Mouse (Mus musculus) cerebellum, adult 9-11 months (tissue): ENCODE results near the gene Gpn2.

Experiments used
- DNase-seq: peaks from one replicate; pipeline ENCODE4 v3.0.0; 2022

Gpn2 gene

DNA sequence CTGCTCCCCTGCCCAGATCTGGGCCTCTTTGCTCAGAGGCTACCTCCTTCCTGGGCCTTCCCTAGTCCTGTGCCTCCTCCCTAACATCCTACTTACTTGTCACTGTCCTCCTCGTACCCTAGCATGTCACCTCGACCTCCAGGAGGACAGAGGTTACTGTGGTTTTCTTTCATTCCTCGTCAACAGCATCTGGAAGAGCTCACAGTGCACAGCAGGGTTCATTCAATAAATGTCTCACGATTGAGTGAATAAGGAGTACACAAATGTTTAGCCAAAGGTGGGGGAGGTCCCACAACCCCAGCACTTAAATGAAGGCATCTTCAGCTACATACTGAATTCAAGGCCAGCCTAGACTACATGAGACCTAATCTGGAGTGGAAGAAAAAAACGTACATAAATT lies 42.1 kb downstream of the Gpn2 start:
- no peak for DNase-seq

DNA sequence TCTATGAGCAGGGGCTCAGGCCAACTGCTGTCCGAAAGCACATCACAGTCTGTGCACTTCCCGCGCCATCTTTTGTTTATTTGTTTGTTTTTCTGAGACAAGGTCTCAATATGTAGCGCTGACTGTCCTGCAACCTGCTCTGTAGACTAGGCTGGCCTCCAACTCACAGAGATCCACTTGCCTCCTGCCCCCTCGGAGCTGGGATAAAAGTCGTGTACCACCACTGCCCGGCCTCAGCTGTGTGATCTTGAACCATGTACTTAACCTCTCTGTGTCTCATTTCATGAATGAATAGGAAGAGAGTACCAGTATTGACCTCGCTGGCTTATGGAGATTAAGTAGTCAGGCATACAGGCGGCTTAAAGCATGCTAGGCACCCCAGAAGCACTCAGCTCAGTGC lies 42.5 kb downstream of the Gpn2 start:
- DNase-seq = no peak

DNA sequence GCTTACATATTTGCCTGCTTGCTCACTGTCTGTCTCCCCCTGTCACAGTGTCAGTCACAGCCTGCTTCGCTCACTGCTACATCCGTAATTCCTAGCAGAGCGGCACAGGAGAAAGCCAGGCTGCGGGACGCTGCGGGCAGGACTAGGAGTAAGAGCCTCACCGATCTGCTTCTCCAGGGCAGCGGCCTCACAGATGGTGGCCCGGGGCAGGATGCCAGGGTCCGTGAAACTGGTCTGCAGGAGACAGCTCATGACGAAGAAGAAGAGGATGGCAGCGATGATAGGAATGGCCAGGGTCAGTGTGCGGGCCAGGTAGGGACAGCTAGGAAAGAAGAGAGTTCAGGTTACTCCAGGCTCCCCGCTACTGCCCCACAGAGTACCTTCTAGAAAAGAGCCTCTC lies 42.9 kb downstream of the Gpn2 start:
- peak; percentile 86 for DNase-seq

DNA sequence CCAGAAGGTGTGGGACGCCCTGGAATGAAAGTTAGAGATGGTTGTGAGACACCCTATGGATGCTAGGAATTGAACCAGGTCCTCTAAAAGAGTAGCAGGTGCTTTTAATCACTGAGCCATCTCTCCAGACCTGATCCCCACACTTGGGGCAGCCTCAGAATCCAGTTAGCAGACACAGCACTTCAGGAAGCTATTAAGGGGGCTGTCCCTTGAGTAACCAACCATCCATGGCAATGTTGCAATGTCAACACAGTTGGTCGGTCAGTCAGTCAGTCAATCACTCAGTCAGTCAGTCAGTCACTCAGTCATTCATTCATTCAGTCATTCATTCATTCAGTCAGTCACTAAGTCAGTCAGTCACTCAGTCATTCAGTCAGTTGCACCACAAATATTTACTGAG lies 44.4 kb downstream of the Gpn2 start:
- DNase-seq = peak; percentile 24

DNA sequence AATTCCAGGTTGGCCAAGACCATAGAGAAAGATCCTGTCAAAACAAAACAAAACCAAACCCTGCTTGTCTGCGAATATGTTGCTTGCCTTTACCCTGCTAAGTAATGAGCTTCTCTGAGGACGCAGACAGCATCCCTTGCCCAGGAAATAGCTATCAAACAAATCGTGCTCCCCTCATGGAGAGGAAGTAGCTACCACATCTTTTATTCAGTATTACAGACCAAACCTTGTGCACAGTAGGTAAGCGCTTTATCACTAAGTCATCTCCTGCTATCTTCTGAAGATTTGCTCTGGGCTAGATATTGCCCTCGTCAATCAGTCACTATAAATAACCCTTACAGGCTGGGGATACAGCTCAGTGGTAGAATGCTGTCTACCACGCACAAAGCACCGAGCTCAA lies 45.0 kb downstream of the Gpn2 start:
- DNase-seq = peak; percentile 12

DNA sequence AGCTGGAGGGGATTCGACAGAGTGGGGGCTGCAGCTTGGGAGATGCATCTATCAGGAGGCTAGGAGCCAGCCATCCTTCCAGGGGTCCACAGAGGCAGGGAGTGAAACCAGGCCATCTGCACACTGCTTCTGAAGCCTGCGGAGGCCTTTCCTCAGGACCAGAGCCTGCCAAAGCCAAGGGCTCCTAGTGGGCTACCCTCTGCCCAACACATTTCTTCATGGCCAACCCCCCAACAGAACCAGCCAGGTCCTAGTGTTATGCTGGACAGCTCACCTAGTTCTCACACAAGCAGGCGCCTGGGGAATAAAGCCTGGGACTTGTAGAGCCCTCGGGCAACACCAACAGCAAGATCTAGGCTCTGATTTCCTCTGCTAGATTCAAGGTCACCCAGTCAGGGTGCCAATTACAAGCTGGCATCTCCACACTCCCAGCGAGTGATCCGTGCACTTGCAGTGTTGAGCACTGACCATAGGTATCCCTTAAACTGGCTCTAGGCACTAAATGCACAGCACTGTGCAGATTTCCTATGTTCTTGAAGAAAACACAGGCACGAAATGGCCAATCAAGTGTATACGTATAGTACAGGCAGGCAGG lies 46.3 kb downstream of the Gpn2 start:
- peak; percentile 82 for DNase-seq

DNA sequence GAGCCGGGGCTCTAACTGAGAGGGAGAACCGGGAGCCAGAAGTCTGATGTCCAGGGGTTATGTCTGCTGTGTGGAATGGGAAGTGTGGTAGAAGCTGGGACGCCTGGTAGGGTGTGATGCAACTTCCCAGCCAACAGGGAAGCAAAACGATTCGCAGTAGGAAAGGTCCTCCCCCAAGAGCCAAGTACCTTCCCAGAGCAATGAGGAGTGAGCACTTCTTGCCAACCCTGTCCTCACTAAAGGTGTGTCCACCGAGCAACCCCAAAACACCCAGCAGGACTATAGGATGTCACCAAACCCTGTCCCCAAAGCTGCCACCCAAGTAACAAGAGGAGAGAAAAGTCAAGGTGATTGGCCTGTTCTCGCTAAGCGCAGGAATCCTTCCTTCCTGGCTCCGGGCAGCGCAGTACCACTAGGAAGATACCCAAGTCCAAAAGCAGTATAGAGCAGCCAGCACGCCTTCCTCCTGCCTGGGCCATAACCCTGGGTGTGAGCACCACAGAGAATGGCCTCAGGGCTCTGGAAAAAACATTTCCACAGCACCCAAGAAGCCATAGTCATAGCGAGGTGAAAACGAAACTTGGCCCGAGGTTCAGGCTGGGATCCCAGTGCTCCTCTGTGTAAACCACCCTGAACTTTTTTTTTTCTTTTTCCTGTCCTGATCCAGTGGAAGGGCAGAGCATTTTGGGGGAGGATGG lies 47.1 kb downstream of the Gpn2 start:
- DNase-seq = peak; percentile 44

DNA sequence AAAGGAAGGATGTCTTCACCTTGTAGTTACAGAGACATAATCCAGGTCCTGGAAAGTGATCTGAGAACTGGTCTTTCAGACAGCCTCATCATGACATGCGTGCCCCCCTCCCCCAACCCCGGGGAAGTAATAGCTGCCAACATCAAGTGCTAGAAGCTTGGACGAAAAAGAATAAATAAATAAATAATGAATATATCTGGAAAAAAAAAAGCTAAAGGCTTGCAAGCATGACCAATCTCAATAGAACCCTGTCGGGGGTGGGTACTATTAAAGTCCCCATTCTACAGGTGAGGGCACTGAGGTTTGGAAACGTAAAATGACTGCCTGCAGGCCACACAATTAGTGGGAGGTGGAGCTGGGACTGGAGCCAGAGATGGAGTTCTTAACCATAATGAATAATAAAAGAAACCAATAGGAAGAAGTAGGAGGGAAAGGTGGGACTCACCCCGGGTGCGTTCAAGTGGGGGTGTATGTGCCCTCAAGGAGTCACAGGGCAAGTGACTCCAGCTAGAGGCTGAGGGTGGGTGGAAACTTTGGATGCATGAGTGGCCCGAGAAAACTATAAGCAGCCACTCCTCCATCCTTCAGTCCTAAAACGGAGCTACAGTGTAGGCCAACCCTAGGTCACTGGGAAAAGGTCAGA lies 47.7 kb downstream of the Gpn2 start:
- DNase-seq = peak; percentile 56

DNA sequence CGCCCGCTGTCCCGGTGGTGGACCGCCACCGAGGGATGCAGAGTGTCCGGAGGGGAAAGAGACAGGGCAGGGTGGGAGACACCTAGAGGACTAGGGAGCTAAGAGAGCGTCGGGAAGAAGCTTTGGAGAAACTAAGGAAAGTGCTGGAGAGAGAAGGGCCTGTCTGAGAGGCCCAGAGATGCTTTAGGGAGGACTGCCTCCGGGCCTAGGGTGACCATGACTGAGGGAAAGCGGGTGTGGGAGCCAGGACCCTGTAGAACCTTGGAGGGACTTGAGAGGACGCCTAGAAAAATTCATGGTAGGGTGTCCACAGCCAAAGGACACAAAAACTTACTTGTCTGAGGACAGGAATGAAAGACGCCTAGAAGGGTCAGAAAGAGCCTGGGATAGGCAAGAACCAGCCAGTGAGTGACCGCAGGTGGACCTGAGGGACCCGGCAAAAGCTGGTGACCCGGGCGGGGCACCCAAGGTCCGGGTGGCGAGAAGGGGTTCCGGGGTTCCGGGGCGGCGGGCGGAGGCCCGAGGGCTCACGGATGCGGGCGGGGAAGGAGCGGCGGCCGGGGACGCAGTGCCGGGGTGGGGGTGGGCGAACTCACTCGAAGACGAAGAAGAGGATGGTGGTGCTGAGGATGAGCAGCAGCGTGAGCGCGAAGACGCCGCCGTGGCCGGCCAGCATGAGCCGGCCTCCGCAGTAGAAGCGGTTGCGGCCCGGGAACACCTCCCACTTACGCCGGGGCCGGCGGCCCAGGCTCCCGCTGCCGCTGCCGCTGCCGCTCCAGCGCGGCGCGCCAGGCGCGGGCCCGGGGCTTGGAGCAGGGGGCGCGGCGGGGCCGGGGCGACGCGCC lies 48.5 kb downstream of the Gpn2 start:
- DNase-seq = peak; percentile 30

DNA sequence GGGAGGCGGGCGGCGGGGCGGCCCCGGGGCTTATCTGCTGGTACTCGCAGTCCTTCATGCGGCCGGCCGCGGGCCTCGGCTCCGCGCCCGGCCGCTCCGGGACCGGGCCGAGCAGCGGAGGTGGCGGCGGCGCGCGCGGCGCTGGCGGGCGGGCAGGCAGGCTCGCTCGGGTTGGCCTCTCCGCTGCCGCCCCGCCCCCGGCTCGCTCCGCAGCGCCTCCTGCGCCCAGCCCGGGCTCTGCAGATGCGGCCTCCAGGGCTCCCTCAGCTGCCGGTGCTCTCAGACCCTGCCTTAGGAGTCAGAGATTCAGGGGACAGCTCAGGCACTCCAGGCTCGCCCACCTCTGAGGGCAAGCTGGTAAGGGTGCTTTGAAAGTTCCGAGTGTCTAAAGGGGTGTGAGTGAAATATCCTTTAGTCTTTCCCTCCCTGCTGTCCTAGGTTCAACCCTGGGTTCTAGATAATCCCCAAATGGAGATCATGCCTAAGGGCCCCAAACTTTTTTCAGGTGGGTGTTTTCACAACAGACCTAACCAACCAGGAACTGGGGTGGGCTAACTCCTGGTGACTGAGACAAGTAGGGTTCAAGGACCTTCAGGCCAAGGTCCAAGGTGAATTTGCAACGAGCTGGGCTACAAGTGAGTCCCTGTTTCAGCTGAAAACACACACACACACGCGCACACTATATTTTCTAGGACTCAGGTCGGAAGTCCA lies 49.3 kb downstream of the Gpn2 start:
- peak; percentile 89 for DNase-seq

DNA sequence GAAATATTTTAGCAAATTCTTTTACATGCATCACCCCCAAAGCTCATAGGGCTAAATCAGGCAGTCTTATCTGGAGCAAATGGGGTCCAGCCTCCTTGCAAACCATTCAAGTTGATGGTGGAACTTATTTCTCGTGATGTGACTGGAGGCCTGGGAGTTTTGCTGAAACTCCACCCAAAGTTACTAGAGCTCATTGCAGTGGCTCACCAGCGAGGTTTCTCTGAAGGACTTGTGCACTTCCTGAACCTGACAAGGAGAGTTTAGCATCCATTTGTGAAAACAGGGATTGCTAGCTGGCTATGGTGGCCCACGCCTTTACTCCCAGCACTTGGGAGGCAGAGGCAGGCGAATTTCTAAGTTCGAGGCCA lies 49.9 kb downstream of the Gpn2 start:
- DNase-seq = no peak
